8 mouse cellular contexts compared by ENCODE assay signal in the genomic region with DNA sequence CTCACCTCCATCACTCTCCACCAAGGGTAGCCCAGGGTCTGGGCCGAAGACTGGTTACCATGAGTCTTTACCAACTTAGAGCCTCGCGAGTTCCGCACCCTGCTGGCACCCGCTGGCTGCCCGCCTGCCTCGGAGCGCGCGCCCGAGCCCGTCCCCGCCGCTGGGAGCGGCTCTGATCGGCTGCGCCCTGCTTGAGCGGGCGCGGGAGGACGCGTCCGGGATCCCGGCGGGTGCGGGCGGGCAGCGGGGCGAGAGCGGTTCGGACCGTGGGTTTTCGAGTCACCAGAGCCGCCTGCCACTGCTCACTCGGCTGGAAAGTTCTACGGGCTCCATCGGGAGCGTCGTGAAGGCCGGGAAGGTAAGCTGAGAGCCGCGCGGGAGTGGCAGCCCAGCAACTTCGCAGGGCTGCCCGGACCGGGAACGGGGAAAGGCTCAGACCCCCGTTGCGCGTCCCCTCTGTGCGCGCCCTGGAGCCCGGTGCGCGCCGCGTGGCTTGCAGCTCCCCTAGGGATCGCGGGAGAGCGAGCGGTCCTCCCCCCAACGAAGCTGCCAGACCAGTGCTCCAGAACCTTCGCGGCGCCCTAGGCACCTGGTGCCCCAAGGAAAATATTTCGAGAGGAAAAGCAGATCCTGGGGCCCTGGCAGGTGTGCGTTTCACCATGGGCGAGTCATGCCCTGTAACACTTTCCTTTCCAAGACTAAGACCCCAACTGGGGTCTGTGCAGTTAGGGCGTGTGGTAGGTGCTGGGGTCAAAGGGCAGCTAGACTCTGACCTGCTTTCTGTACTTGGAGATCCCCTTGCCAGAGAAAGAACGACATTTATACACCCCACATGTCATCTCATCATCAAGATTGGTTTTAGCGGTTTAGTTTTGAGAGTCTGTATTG. TPM values are rescaled to one million over a fixed set of nuclear protein-coding genes. Genes with fewer than 3 reads are reported as not detected.
A peak's percentile ranks its signal among the peaks of the same experiment; 100 is the strongest.
DNase-seq lines count a peak whose midpoint lies in the region; ATAC-seq and TF ChIP-seq lines count a peak whose summit lies in the region.
"Had no signal": no experiment of that assay in that cellular context is flagged by ENCODE, and none has a peak within 500 bp of the region (broad histone marks: within the 10 kb centered on the region; RNA-seq: fewer than 3 reads in every experiment).

No protein-coding gene starts in this region.

- 3% methylated on average over 71 of the region's 71 CpGs for WGBS in spleen, adult 2 months
- 1% methylated on average over 71 of the region's 71 CpGs for WGBS in midbrain, embryonic 14.5 days

- no peaks in the 10 kb centered on the region for H3K4me1 ChIP-seq in spleen, adult 2 months (ENCODE audit: control insufficient read depth, insufficient read depth, insufficient read length)
- 0 out of 2 replicates have a peak, but pooled peaks cover 8% of the 10 kb centered on the region for H3K4me1 ChIP-seq in midbrain, embryonic 14.5 days (ENCODE audit: control insufficient read depth, insufficient read depth, low read length)

- no peak overlapping the region for H3K27ac ChIP-seq in spleen, adult 2 months (ENCODE audit: insufficient read depth, low read length)
- H3K27ac ChIP-seq in midbrain, embryonic 14.5 days (replicated peaks; ENCODE audit: low read depth, low read length), result no peak overlapping the region

- no peaks in the 10 kb centered on the region for H3K9me3 ChIP-seq in midbrain, embryonic 14.5 days (ENCODE audit: control insufficient read depth, low read length)

- no peak for DNase-seq in spleen, adult 2 months (ENCODE audit: low read depth in 1 of 2, low spot score in 2 of 2)
- DNase-seq in spleen, postnatal 14 days (ENCODE audit: low spot score in 2 of 2), result no peak
- peak; percentile 68 for DNase-seq in embryo, embryonic 11 days
- peak; percentile 25 to 44 for DNase-seq in gastrocnemius, postnatal 36 days
- DNase-seq in kidney, postnatal 14 days, result peak; percentile 8
- peak; percentile 71 for DNase-seq in midbrain, embryonic 14.5 days

- no peak for TF ChIP-seq POLR2A in spleen, adult 2 months (IDR thresholded peaks at IDR 0.05; ENCODE audit: low read depth, low read length)

- ATAC-seq in midbrain, embryonic 14.5 days (ENCODE audit: low FRiP score, low TSS enrichment), result peak; percentile 74; the same call in 1 of the 2 replicates
- no peak for ATAC-seq in erythroblast, adult 5-6 weeks (replicated peaks; ENCODE audit: low FRiP score, poor library complexity, severe bottlenecking)

- no peaks in the 10 kb centered on the region for H3K36me3 ChIP-seq in spleen, adult 2 months (ENCODE audit: control insufficient read depth, insufficient read depth, low read length)
- no peaks in the 10 kb centered on the region for H3K36me3 ChIP-seq in midbrain, embryonic 14.5 days (ENCODE audit: control insufficient read depth, insufficient read depth, low read length)

- H3K9ac ChIP-seq in midbrain, embryonic 14.5 days (replicated peaks; ENCODE audit: low read length), result peak overlapping the region; percentile 55

- peaks cover 8% of the 10 kb centered on the region for H3K27me3 ChIP-seq in spleen, adult 2 months (ENCODE audit: control insufficient read depth, insufficient read depth, low read length)
- peaks cover 24% of the 10 kb centered on the region for H3K27me3 ChIP-seq in midbrain, embryonic 14.5 days (ENCODE audit: control insufficient read depth, insufficient read depth, low read length)

- no peak for TF ChIP-seq CTCF in spleen, adult 2 months (IDR thresholded peaks at IDR 0.05; ENCODE audit: extremely low read depth, insufficient read depth, insufficient read length, insufficient replicate concordance)

- intact Hi-C loops in gastrocnemius, postnatal 36 days (cut with DNase I), result loop anchor here (5.0 kb wide), 1 partner anchor 48 kb away; a partner anchor contains a TSS

- peak overlapping the region; percentile 98 for H3K4me2 ChIP-seq in midbrain, embryonic 14.5 days (ENCODE audit: low read length)

- peak overlapping the region; percentile 18; the same call in 1 of the 2 replicates for H3K4me3 ChIP-seq in spleen, adult 2 months (ENCODE audit: extremely low read depth, insufficient read depth, insufficient read length)
- H3K4me3 ChIP-seq in midbrain, embryonic 14.5 days (replicated peaks; ENCODE audit: low read depth, low read length), result peak overlapping the region; percentile 52
- H3K4me3 ChIP-seq: erythroblast, embryonic 14.5 days had no signal

RNA-seq across cellular contexts. Expression of a gene that starts 46.1 kb away (rescaled TPM):
- polyA plus RNA-seq in spleen, adult 2 months (2012; rRNA removed), result 0.41 and 0.53 TPM in 2 replicates
- total RNA-seq in gastrocnemius, postnatal 36 days (2021), result 10 to 100 TPM; 36.2 to 37.9 TPM
- 1.5 and 2.1 TPM in 2 replicates for polyA plus RNA-seq in midbrain, embryonic 14.5 days (2014; fragmentation: Nextera tagmentation; extraction: Ambion mirVana)
- not detected in 2 replicates for total RNA-seq in erythroblast, adult 5-6 weeks (2015; ENCODE audit: low replicate concordance)
- total RNA-seq in erythroblast, adult 5-6 weeks (2017; ENCODE audit: low replicate concordance), result not detected in 2 replicates
- polyA plus RNA-seq: erythroblast, embryonic 14.5 days had no signal

Comparison
In these comparisons a context has a peak if more than half of its experiments do, and no peak if none do; other contexts are left out.
1. DNase-seq: peak in embryo, embryonic 11 days (single experiment), gastrocnemius, postnatal 36 days (2 of 2), kidney, postnatal 14 days (single experiment) and midbrain, embryonic 14.5 days (single experiment); none in spleen, adult 2 months (0 of 2) and spleen, postnatal 14 days (0 of 2).
2. RNA of a gene that starts 46.1 kb away (total RNA-seq): 36.2 to 37.9 TPM in gastrocnemius, postnatal 36 days; not detected in erythroblast, adult 5-6 weeks; every median in the first group is over 10 times any median in the second.